Mouse (Mus musculus): ENCODE results near the gene Tgif2. TPM values are rescaled to one million over a fixed set of nuclear protein-coding genes. Genes with fewer than 3 reads are reported as not detected.
"Not testable (repeated sequence)": the region's sequence is repeated elsewhere in the genome, so short reads cannot be mapped to it uniquely, and the experiment has no call there.

Tgif2 gene
- polyA plus RNA-seq, 1 experiment from 2014 or later: 87.5 TPM

- 86% methylated on average over 2 of the region's 2 CpGs for WGBS
- H3K9me3 ChIP-seq: no peaks in the 10 kb centered on the region
- no peak overlapping the region for H3K27ac ChIP-seq
- no peak overlapping the region for H3K4me3 ChIP-seq
- H3K4me1 ChIP-seq: no peaks in the 10 kb centered on the region
- no peak overlapping the region for H3K9ac ChIP-seq
- H3K4me2 ChIP-seq (replicated peaks): no peak overlapping the region
- no peaks in the 10 kb centered on the region; the same call in 1 of the 2 replicates for H3K27me3 ChIP-seq
- no peak for ATAC-seq (ENCODE audit: low FRiP score, low read depth)
- no peaks in the 10 kb centered on the region for H3K36me3 ChIP-seq
Observed at GRCm38 (mm10) chr2:156901344-156901743, 61.5 kb downstream of the Tgif2 start.

- Histone ChIP-seq H3K27me3 (no peaks in the 10 kb centered on the region; the same call in 1 of the 2 replicates), H3K4me3 (no peak overlapping the region), H3K4me1 (no peaks in the 10 kb centered on the region), H3K4me2 (replicated peaks) (no peak overlapping the region), H3K27ac (no peak overlapping the region), H3K9ac (no peak overlapping the region), H3K9me3 (no peaks in the 10 kb centered on the region), H3K36me3 (no peaks in the 10 kb centered on the region)
- WGBS: 75% methylated on average over 6 of the region's 6 CpGs
- no peak for ATAC-seq (ENCODE audit: low FRiP score, low read depth)
Observed at GRCm38 (mm10) chr2:156901883-156902282, 62.1 kb downstream of the Tgif2 start.

DNA sequence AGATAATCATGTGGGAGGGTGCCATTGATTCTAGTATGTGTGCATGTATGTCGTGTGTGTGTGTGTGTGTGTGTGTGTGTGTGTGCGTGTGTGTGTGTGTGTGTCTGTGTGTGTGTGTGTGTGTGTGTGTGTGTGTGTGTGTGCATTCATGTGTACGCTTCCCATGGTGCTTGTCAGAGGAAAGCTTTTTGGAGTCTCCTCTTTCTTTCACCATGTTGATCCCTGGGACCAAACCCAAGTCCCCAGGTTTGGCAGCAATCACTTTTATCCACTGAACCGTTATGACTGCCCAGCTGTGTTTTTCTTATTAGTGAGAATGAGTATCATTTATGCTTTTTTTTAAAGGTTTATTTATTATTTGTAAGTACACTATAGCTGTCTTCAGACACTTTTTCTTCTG, 62.6 kb downstream of the Tgif2 start:
- H3K4me3 ChIP-seq; H3K9ac ChIP-seq; H3K4me2 ChIP-seq (replicated peaks); H3K4me1 ChIP-seq; H3K27ac ChIP-seq; H3K27me3 ChIP-seq; H3K9me3 ChIP-seq; ATAC-seq (ENCODE audit: low FRiP score, low read depth); H3K36me3 ChIP-seq: not testable (repeated sequence)
- 83% methylated on average over 4 of the region's 4 CpGs for WGBS

DNA sequence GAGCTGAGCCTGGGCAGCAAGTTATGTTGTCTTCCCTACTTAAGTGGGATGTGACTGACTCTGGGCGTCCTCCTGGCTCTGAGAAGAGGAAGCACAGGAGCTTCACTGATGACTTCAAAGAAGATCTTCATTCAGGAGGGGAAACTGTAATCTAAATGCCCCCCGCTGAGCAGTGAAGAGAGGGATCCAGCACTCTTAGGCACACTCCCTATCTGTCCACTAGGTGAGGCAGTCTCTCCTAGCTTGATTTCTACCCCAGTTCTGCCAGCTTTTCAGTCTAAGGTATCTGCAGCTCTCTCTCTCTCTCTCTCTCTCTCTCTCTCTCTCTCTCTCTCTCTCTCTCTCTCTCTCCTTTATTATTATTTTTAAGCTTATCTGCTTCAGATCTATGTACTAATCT, 63.6 kb downstream of the Tgif2 start:
- WGBS: 27% methylated on average over 2 of the region's 2 CpGs
- no peak overlapping the region for H3K27ac ChIP-seq
- no peak overlapping the region for H3K4me3 ChIP-seq
- no peak overlapping the region for H3K9ac ChIP-seq
- H3K36me3 ChIP-seq: no peaks in the 10 kb centered on the region
- ATAC-seq (ENCODE audit: low FRiP score, low read depth): no peak
- H3K4me1 ChIP-seq: no peaks in the 10 kb centered on the region
- no peaks in the 10 kb centered on the region for H3K9me3 ChIP-seq
- H3K4me2 ChIP-seq (replicated peaks): no peak overlapping the region
- H3K27me3 ChIP-seq: no peaks in the 10 kb centered on the region

Other genes with a start within 250 kb of the Tgif2 start
- 95.0 and 101 TPM in 2 replicates for gene Dlgap4, start 226.3 kb upstream of the Tgif2 start, polyA plus RNA-seq (2015; fragmentation: Nextera tagmentation; extraction: Ambion mirVana)
- 201 and 204 TPM in 2 replicates for gene Myl9, start 64.6 kb upstream of the Tgif2 start, polyA plus RNA-seq (2015; fragmentation: Nextera tagmentation; extraction: Ambion mirVana)
- gene 4930518I15Rik, start 17.9 kb downstream of the Tgif2 start, polyA plus RNA-seq (2015; fragmentation: Nextera tagmentation; extraction: Ambion mirVana): 13.2 and 14.9 TPM in 2 replicates
- 153 and 155 TPM in 2 replicates for gene Rab5if, start 23.1 kb downstream of the Tgif2 start, polyA plus RNA-seq (2015; fragmentation: Nextera tagmentation; extraction: Ambion mirVana)
- gene Sla2, start 47.2 kb downstream of the Tgif2 start, polyA plus RNA-seq (2015; fragmentation: Nextera tagmentation; extraction: Ambion mirVana): 0.33 and 0.36 TPM in 2 replicates
- 44.7 and 48.6 TPM in 2 replicates for gene Ndrg3, start 152.0 kb downstream of the Tgif2 start, polyA plus RNA-seq (2015; fragmentation: Nextera tagmentation; extraction: Ambion mirVana)
- gene Dsn1, start 167.1 kb downstream of the Tgif2 start, polyA plus RNA-seq (2015; fragmentation: Nextera tagmentation; extraction: Ambion mirVana): 42.3 TPM in 2 replicates
- 4.1 and 4.2 TPM in 2 replicates for gene Soga1, start 239.2 kb downstream of the Tgif2 start, polyA plus RNA-seq (2015; fragmentation: Nextera tagmentation; extraction: Ambion mirVana)
- gene Tldc2, start 247.0 kb downstream of the Tgif2 start, polyA plus RNA-seq (2015; fragmentation: Nextera tagmentation; extraction: Ambion mirVana): not detected in 2 replicates

Measured in limb, embryonic 13.5 days (tissue).